Mouse (Mus musculus) testis, adult 2 months (tissue): ENCODE measurements around the gene Klhl5.

Experiments used
- CTCF ChIP-seq: fragments of 200-500 bp; IDR thresholded peaks from 2 replicates; pipeline ENCODE4 v1.5.1; 2012; ENCODE audit warnings: low read depth, mild to moderate bottlenecking, inconsistent platforms, low read length, moderate library complexity; ENCODE audit not compliant: control insufficient read depth, insufficient read depth, insufficient replicate concordance
- POLR2A ChIP-seq: fragments of 200-500 bp; IDR thresholded peaks from 2 replicates; pipeline ENCODE4 v1.6.1; 2012; ENCODE audit warnings: low read depth, mild to moderate bottlenecking, inconsistent platforms, low read length, moderate library complexity; ENCODE audit not compliant: control insufficient read depth

DNA sequence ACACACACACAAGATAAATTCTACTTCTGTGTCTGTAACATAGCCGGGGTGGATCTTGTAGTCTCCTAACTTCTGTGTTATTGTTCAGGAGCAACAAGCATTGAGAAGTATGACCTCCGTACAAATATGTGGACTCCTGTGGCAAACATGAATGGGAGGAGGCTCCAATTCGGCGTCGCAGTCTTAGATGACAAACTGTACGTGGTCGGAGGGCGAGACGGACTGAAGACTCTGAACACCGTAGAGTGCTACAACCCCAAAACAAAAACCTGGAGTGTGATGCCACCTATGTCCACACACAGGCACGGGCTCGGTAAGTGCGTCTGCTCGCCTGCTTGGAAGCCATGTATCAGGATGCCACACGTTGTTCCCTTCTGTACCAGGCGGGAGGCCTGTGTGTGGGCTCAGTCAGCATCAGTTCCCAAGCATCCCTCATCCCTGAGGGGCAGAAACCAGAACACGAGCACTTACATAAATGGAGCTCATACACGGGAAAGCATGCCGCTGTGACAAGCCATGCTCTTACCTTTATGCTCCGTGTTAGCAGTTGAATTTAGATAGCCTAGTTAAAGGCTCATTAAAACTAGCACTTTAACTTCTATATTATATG, 51.5 kb downstream of the Klhl5 start:
- no peak for TF ChIP-seq POLR2A
- no peak for TF ChIP-seq CTCF
